Mouse (Mus musculus) heart, embryonic 10.5 days (tissue): ENCODE measurements around the gene Gm21800. TPM values are rescaled to one million over a fixed set of nuclear protein-coding genes. Genes with fewer than 3 reads are reported as not detected.
"Not testable (repeated sequence)": the region's sequence is repeated elsewhere in the genome, so short reads cannot be mapped to it uniquely, and the experiment has no call there.

ENCODE experiments used
- DNase-seq: peaks from one replicate; pipeline ENCODE4 v3.0.0-alpha.2; 2017; ENCODE audit warnings: low spot score
- H3K27ac ChIP-seq: fragments of 300-500 bp; sonication (generic); 2 replicates; pipeline ENCODE4 v1.5.1; 2016; ENCODE audit warnings: mild to moderate bottlenecking
- H3K27me3 ChIP-seq: fragments of 300-500 bp; sonication (generic); 2 replicates; pipeline ENCODE4 v1.6.1; 2016; ENCODE audit warnings: mild to moderate bottlenecking; ENCODE audit not compliant: poor library complexity, insufficient read depth, severe bottlenecking
- H3K36me3 ChIP-seq: fragments of 300-500 bp; sonication (generic); 2 replicates; pipeline ENCODE4 v1.6.1; 2016; ENCODE audit warnings: mild to moderate bottlenecking, moderate library complexity
- H3K4me1 ChIP-seq: fragments of 300-500 bp; sonication (generic); 2 replicates; pipeline ENCODE4 v1.6.1; 2016; ENCODE audit warnings: mild to moderate bottlenecking
- H3K4me3 ChIP-seq: fragments of 300-500 bp; sonication (generic); 2 replicates; pipeline ENCODE4 v1.5.1; 2016; ENCODE audit warnings: mild to moderate bottlenecking, moderate library complexity
- H3K9me3 ChIP-seq: fragments of 300-500 bp; sonication (generic); 2 replicates; pipeline ENCODE4 v1.6.1; 2016; ENCODE audit warnings: mild to moderate bottlenecking, moderate library complexity
- WGBS: fragments of 180-500 bp; shearing (Covaris S2); methylation state at CpG from one replicate; pipeline ENCODE4 v1.1.7; 2016; 5-methylcytosine and 5-hydroxymethylcytosine counted together
- polyA plus RNA-seq: library from polyadenylated mRNA; unstranded; fragments of >200 nt; fragmentation: Nextera tagmentation; extraction: Ambion mirVana; gene quantifications from 2 replicates; pipeline ENCODE4 v1.2.1, GENCODE M21; 2016

Gm21800 gene
- polyA plus RNA-seq = not detected in 2 replicates

- not testable (repeated sequence) for H3K27ac ChIP-seq, H3K4me3 ChIP-seq, H3K36me3 ChIP-seq, DNase-seq, H3K4me1 ChIP-seq, H3K27me3 ChIP-seq, H3K9me3 ChIP-seq
- WGBS = 60% methylated on average over 1 of the region's 3 CpGs
These were observed at the start of gene Gm21800 for GRCm38 (mm10) chrY:41406198-41406597. Gene Gm21800, plus strand, starts transcription at chrY:41406498.
